Mouse (Mus musculus): ENCODE measurements around the gene Rpl3. TPM values are rescaled to one million over a fixed set of nuclear protein-coding genes. Genes with fewer than 3 reads are reported as not detected.

Rpl3 gene
- polyA plus RNA-seq, 1 experiment from 2014 or later = 622 TPM

DNA sequence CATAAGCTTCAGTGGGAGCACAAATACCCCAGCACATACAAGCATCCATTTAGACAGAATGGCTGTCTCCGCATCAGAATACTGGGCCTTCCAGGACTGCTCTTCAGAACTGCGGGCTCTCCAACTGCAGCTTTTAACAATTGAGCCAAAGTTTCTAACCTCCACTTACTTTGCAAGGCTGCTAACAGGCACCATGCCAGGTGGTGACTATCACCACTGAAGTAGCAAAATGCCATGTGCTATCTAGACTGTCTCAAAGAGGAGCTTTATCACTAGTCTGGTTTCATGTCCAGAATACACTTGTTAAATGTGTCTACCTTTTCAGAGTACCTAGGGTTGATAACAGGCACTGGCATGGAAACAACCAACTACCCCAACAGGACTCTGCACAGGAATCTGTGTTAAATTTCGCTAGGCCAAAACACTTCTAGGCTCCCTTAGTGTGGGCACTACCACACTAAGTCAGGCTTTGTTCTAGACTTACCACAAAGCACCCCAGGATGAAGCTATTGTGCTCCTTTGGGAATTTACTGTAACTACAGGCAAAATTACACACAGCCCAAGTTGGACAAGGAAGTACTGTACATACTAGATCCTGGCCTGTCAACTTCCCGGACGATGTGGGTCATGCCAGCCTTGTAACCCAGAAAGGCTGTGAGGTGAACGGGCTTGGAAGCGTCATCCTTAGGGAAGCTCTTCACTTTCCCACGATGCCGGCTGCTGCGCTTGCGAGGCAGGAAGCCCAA, 9.7 kb downstream of the Rpl3 start:
- Histone ChIP-seq H3K4me2 (peak overlapping the region; percentile 86), H3K9ac (peak overlapping the region; percentile 92), H3K27ac (0 out of 2 replicates have a peak overlapping the region, but pooled peaks have one; percentile 96), H3K4me1 (replicated peaks) (peaks cover 34% of the 10 kb centered on the region), H3K36me3 (peaks cover 51% of the 10 kb centered on the region), H3K9me3 (no peaks in the 10 kb centered on the region), H3K4me3 (peak overlapping the region; percentile 69), H3K27me3 (no peaks in the 10 kb centered on the region)
- WGBS = 4% methylated on average over 11 of the region's 11 CpGs
- ATAC-seq (ENCODE audit: low FRiP score) = no peak

DNA sequence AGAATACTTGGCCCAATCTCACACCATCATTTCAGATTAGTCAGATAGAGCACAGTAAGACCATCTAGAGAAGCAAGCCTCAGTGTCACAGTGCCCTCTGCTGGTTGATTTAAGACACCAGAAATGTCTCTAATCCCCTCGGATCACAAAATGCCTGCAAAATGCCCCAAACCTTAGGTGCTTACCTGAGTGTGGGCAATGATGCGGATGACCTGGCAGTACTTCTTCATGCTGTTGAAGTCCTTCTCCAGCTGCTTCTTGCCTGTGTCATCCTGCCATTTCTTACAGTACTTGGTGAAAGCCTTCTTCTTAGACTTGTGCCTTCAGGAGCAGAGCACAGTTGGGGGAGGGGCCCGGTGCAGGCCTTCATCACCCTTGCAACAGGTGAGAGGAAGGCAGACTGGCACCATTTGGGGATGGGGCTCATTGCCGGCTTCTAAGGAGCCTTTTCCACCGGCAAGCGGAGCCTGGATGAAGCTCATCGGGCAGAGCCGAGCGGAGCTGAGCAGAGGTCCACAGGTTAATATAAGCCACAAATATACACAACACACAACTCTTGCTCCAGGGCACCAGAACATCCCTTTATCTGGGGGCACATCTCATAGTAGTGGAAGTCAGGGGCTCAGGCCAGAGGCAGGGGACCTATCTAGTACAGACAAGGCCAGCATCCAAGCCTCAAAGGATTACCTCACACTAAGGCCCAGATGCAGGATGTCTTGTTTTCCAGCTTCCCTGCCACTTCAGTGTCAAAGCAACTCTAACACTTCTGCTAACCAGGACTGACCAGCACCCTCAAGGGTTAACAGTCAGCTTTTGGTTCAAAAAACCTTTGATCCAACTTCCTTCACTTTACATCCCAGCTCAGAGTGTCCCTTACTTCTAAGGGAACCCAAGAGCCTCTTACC, 10.7 kb downstream of the Rpl3 start:
- H3K4me3 ChIP-seq = peak overlapping the region; percentile 69
- peak overlapping the region; percentile 86 for H3K4me2 ChIP-seq
- H3K4me1 ChIP-seq (replicated peaks) = peaks cover 34% of the 10 kb centered on the region
- H3K27ac ChIP-seq = no peak overlapping the region
- peak overlapping the region; percentile 92 for H3K9ac ChIP-seq
- no peaks in the 10 kb centered on the region for H3K9me3 ChIP-seq
- no peaks in the 10 kb centered on the region for H3K27me3 ChIP-seq
- 66% methylated on average over 9 of the region's 9 CpGs for WGBS
- peaks cover 61% of the 10 kb centered on the region for H3K36me3 ChIP-seq
- no peak for ATAC-seq (ENCODE audit: low FRiP score)

DNA sequence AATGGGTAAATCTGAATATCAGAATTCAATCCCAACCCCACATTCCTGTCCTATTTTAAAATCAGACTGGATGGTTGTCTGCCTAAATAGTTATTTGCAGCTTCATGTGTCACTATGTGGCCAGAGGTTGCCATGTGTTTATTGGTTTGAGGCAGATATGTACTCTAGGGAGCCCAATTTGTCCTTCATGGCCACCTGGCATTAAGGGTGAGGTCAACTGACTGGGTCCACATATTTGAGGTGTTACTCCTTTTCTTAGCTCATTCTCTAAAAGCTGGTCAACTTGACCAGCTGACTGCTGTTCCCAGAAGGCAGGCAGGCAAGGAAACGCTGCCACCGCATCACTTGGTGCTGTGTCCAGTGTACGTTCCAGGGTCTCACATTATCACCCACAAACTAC, 11.7 kb downstream of the Rpl3 start:
- 86% methylated on average over 3 of the region's 3 CpGs for WGBS
- Histone ChIP-seq H3K4me2 (no peak overlapping the region), H3K9me3 (no peaks in the 10 kb centered on the region), H3K36me3 (peaks cover 62% of the 10 kb centered on the region), H3K27ac (no peak overlapping the region), H3K4me3 (no peak overlapping the region), H3K27me3 (no peaks in the 10 kb centered on the region), H3K9ac (peak overlapping the region; percentile 15; the same call in 1 of the 2 replicates), H3K4me1 (replicated peaks) (peaks cover 34% of the 10 kb centered on the region)
- ATAC-seq (ENCODE audit: low FRiP score) = no peak

GRCm38 (mm10) chr15:80079129-80079668, 12.5 kb downstream of the Rpl3 start:
- Histone ChIP-seq H3K4me2 (no peak overlapping the region), H3K27me3 (no peaks in the 10 kb centered on the region), H3K4me1 (replicated peaks) (peaks cover 34% of the 10 kb centered on the region), H3K36me3 (peaks cover 62% of the 10 kb centered on the region), H3K9ac (no peak overlapping the region), H3K27ac (no peak overlapping the region), H3K4me3 (no peak overlapping the region), H3K9me3 (no peaks in the 10 kb centered on the region)
- 93% methylated on average over 5 of the region's 5 CpGs for WGBS
- ATAC-seq (ENCODE audit: low FRiP score) = no peak

GRCm38 (mm10) chr15:80078058-80078814, 13.4 kb downstream of the Rpl3 start:
- H3K9ac ChIP-seq = no peak overlapping the region
- H3K4me1 ChIP-seq (replicated peaks) = peaks cover 34% of the 10 kb centered on the region
- 80% methylated on average over 11 of the region's 11 CpGs for WGBS
- no peak overlapping the region for H3K4me3 ChIP-seq
- no peaks in the 10 kb centered on the region for H3K9me3 ChIP-seq
- H3K4me2 ChIP-seq = no peak overlapping the region
- H3K36me3 ChIP-seq = peaks cover 62% of the 10 kb centered on the region
- ATAC-seq (ENCODE audit: low FRiP score) = no peak
- no peak overlapping the region for H3K27ac ChIP-seq
- no peaks in the 10 kb centered on the region for H3K27me3 ChIP-seq

- Histone ChIP-seq H3K36me3 (peaks cover 56% of the 10 kb centered on the region), H3K9ac (peak overlapping the region; percentile 43; the same call in 1 of the 2 replicates), H3K4me1 (replicated peaks) (peaks cover 23% of the 10 kb centered on the region), H3K27me3 (0 out of 2 replicates have a peak, but pooled peaks cover 3% of the 10 kb centered on the region), H3K9me3 (no peaks in the 10 kb centered on the region), H3K27ac (no peak overlapping the region), H3K4me2 (no peak overlapping the region), H3K4me3 (no peak overlapping the region)
- WGBS = 5% methylated on average over 2 of the region's 2 CpGs
- peak; percentile 46; the same call in 1 of the 2 replicates for ATAC-seq (ENCODE audit: low FRiP score)
These were observed 15.1 kb downstream of the Rpl3 start for GRCm38 (mm10) chr15:80076338-80077136.

- H3K9me3 ChIP-seq = no peaks in the 10 kb centered on the region
- H3K4me2 ChIP-seq = no peak overlapping the region
- peaks cover 16% of the 10 kb centered on the region for H3K4me1 ChIP-seq (replicated peaks)
- peaks cover 49% of the 10 kb centered on the region for H3K36me3 ChIP-seq
- no peak overlapping the region for H3K4me3 ChIP-seq
- ATAC-seq (ENCODE audit: low FRiP score) = 0 out of 2 replicates have a peak, but pooled peaks have one; percentile 6
- 0 out of 2 replicates have a peak, but pooled peaks cover 3% of the 10 kb centered on the region for H3K27me3 ChIP-seq
- H3K9ac ChIP-seq = peak overlapping the region; percentile 43
- 43% methylated on average over 5 of the region's 5 CpGs for WGBS
- H3K27ac ChIP-seq = no peak overlapping the region
These were observed 15.8 kb downstream of the Rpl3 start for GRCm38 (mm10) chr15:80075733-80076337.

DNA sequence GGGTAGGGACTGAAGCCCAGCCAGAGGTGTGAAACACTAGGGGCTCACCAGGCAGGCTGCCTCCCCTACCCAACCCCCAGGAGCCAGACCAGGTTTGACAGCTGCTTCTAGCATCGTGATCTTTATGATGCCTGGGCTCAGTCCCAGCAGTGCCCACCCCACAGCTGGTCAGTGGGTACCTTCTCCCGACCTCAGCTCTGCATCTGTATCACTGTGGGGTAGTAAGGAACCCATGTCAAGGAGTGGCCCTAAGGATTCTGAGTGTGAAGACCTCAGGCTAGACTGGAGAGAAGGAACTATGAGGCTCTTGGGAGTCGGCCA, 16.3 kb downstream of the Rpl3 start:
- Histone ChIP-seq H3K9me3 (no peaks in the 10 kb centered on the region), H3K27ac (no peak overlapping the region)
- WGBS = 61% methylated on average over 3 of the region's 3 CpGs

DNA sequence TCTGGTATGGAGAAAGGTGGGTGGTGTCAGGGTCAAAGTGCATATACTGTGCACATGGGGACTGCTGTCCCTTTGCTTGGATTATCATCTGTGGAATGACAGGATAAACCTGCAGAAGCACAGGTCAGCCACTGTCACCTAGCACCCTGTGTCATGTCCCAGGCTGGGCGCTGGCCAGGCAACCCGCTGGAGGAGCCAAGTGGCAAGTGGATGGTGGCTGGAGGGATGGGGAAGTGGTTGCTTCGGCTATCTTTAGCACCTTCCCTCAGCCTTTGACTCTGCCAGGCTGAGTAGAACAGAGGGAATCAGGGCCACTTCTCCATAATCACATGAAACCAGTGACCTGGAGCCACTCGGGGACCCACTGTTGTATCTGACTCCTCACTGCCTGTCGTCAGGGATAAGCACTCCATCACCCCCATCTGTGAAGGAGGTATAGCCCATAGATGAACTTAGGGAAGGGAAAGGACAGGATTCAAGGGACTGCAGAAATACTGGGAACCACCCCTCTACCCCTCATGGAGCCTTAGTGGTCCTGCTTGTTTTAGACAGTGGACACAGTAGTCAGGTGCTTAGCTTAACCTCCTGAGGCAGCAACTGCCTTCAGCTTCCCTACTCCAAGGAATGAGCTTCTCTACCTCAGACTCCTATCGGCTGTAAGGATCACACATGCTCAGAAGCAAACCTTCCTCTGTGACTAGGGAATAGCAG, 16.9 kb downstream of the Rpl3 start:
- no peak for ATAC-seq (ENCODE audit: low FRiP score)
- WGBS = 73% methylated on average over 6 of the region's 6 CpGs
- Histone ChIP-seq H3K9ac (peak overlapping the region; percentile 43), H3K27me3 (0 out of 2 replicates have a peak, but pooled peaks cover 3% of the 10 kb centered on the region), H3K27ac (no peak overlapping the region), H3K36me3 (peaks cover 39% of the 10 kb centered on the region), H3K4me1 (replicated peaks) (peaks cover 7% of the 10 kb centered on the region), H3K9me3 (no peaks in the 10 kb centered on the region), H3K4me2 (no peak overlapping the region), H3K4me3 (no peak overlapping the region)

More for the DNA sequence above, 16.3 kb downstream of the Rpl3 start:
- Histone ChIP-seq H3K4me3 (no peak overlapping the region), H3K9ac (peak overlapping the region; percentile 43), H3K4me1 (replicated peaks) (peaks cover 12% of the 10 kb centered on the region), H3K4me2 (no peak overlapping the region), H3K27me3 (0 out of 2 replicates have a peak, but pooled peaks cover 3% of the 10 kb centered on the region), H3K36me3 (peaks cover 44% of the 10 kb centered on the region)
- ATAC-seq (ENCODE audit: low FRiP score) = 0 out of 2 replicates have a peak, but pooled peaks have one; percentile 8

DNA sequence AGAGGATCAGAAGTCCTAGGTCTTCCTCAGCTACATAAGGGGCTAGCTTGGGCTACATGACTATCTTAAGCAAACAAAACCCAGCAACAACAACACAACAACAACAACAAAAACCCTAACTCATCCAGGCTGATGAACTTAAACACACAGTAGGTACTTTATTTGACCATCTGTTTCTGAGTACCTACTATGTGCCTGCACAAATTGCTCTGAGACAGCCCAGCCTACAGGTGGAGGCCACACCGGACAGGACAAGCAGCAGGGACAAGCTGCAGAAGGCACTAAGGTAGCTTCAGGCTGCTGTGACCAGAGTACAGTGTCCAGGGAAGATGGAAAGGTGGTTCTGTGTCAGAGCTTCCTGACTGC, 18.4 kb downstream of the Rpl3 start:
- 94% methylated on average over 1 of the region's 1 CpGs for WGBS

More for the DNA sequence above, 18.4 kb downstream of the Rpl3 start:
- Histone ChIP-seq H3K4me2 (no peak overlapping the region), H3K27me3 (0 out of 2 replicates have a peak, but pooled peaks cover 3% of the 10 kb centered on the region), H3K27ac (no peak overlapping the region), H3K4me3 (no peak overlapping the region), H3K9me3 (no peaks in the 10 kb centered on the region), H3K9ac (no peak overlapping the region), H3K4me1 (replicated peaks) (no peaks in the 10 kb centered on the region), H3K36me3 (peaks cover 23% of the 10 kb centered on the region)
- ATAC-seq (ENCODE audit: low FRiP score) = no peak

Measured in hindbrain, embryonic 13.5 days (tissue).